Mouse (Mus musculus) intestine, postnatal 0 days (tissue): Measurements from ENCODE around the gene Fam171a1. TPM values are rescaled to one million over a fixed set of nuclear protein-coding genes. Genes with fewer than 3 reads are reported as not detected.
"Not testable (repeated sequence)": the region's sequence is repeated elsewhere in the genome, so short reads cannot be mapped to it uniquely, and the experiment has no call there.

Experiments used
- ATAC-seq: fragments of 200-750 bp; cut with Nextera tagmentation; 2 replicates; pipeline ENCODE4 v1.8.0; 2017; ENCODE audit warnings: mild to moderate bottlenecking, moderate TSS enrichment, moderate library complexity
- H3K27ac ChIP-seq: fragments of 300-500 bp; sonication (generic); 2 replicates; pipeline ENCODE4 v1.5.1; 2014; ENCODE audit warnings: mild to moderate bottlenecking, low read depth, low read length, moderate library complexity
- H3K27me3 ChIP-seq: fragments of 300-500 bp; sonication (generic); replicated peaks from 2 replicates; pipeline ENCODE4 v1.6.1; 2014; ENCODE audit warnings: low read length, mixed read lengths; ENCODE audit not compliant: control insufficient read depth, insufficient read depth
- H3K36me3 ChIP-seq: fragments of 300-500 bp; sonication (generic); 2 replicates; pipeline ENCODE4 v1.6.1; 2014; ENCODE audit warnings: mild to moderate bottlenecking, moderate library complexity; ENCODE audit not compliant: control insufficient read depth, insufficient read depth
- H3K4me1 ChIP-seq: fragments of 300-500 bp; sonication (generic); replicated peaks from 2 replicates; pipeline ENCODE4 v1.6.1; 2014; ENCODE audit warnings: antibody characterized with exemption, low read length, mixed read lengths; ENCODE audit not compliant: control insufficient read depth, insufficient read depth
- H3K4me2 ChIP-seq: fragments of 300-500 bp; sonication (generic); replicated peaks from 2 replicates; pipeline ENCODE4 v1.6.1; 2014; ENCODE audit warnings: low read depth, mild to moderate bottlenecking, moderate library complexity
- H3K4me3 ChIP-seq: fragments of 300-500 bp; sonication (generic); 2 replicates; pipeline ENCODE4 v1.5.1; 2014; ENCODE audit warnings: low read depth, low read length
- H3K9ac ChIP-seq: fragments of 300-500 bp; sonication (generic); 2 replicates; pipeline ENCODE4 v1.6.1; 2014; ENCODE audit warnings: mild to moderate bottlenecking, low read depth, low read length
- H3K9me3 ChIP-seq: fragments of 300-500 bp; sonication (generic); 2 replicates; pipeline ENCODE4 v1.6.1; 2016; ENCODE audit warnings: mixed run types; ENCODE audit not compliant: control insufficient read depth
- CTCF ChIP-seq: sonication (generic); IDR thresholded peaks from 2 replicates; pipeline ENCODE4 v1.5.1; 2016; ENCODE audit warnings: low read depth, mild to moderate bottlenecking, control low read depth, antibody characterized with exemption, moderate library complexity
- WGBS: fragments of 180-500 bp; shearing (Covaris S2); extraction: QIAGEN DNeasy Blood & Tissue Kit; methylation state at CpG from one replicate; pipeline ENCODE4 v1.1.7; 2014; 5-methylcytosine and 5-hydroxymethylcytosine counted together
- polyA plus RNA-seq: library from polyadenylated mRNA; unstranded; fragments of >200 nt; fragmentation: Nextera tagmentation; extraction: Ambion mirVana; gene quantifications from 2 replicates; pipeline ENCODE4 v1.2.1, GENCODE M21; 2015

Gene Fam171a1
- polyA plus RNA-seq, 1 experiment from 2014 or later = 8.6 TPM

DNA sequence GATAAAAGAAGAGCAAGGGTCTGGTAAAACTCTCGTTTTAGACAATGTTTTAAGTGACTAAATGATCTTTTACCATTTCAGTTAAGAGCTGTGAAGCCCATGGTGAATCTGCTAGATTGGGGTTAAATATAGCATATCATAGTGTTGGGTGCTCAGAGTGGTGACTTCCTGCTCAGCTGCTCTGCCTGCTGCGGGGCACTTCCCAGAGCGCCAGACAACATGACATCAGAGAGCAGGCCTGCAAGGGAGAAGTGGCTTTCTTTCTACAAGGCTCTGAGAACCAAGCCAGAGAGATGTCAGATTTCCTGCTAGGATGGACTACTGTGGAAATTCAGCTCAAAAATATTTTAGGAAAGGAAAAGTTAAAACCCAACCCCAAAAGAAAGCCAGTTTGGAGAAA lies 57.8 kb downstream of the Fam171a1 start:
- Histone ChIP-seq H3K27ac (no peak overlapping the region), H3K36me3 (no peaks in the 10 kb centered on the region), H3K4me1 (peaks cover 5% of the 10 kb centered on the region; the same call in 1 of the 2 replicates), H3K9me3 (no peaks in the 10 kb centered on the region), H3K9ac (no peak overlapping the region), H3K4me3 (no peak overlapping the region), H3K4me2 (no peak overlapping the region), H3K27me3 (no peaks in the 10 kb centered on the region)
- ATAC-seq = no peak
- 29% methylated on average over 3 of the region's 3 CpGs for WGBS
- TF ChIP-seq CTCF = no peak

DNA sequence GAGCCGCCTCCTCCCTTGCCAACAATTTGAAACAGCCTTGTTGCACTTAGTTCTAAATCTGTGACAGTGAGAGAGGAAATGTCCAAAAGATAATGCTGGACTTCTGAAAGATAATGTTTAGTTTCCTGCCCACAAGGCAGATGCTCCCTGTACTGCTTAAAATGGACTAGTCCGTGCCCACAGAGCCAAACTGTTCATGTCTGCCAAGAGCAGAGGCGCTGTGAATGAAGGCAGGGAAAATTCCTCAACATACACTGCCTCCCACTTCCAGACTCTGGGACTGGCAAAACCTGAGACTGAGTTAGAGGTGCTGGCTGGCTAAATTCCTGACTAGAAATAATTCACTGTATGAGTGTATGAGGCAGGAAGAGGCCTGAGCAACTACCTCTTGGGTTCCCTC lies 58.6 kb downstream of the Fam171a1 start:
- Histone ChIP-seq H3K9me3 (no peaks in the 10 kb centered on the region), H3K4me1 (peaks cover 5% of the 10 kb centered on the region; the same call in 1 of the 2 replicates), H3K27me3 (no peaks in the 10 kb centered on the region), H3K27ac (no peak overlapping the region), H3K4me2 (no peak overlapping the region), H3K36me3 (no peaks in the 10 kb centered on the region), H3K9ac (no peak overlapping the region), H3K4me3 (no peak overlapping the region)
- 69% methylated on average over 3 of the region's 3 CpGs for WGBS
- TF ChIP-seq CTCF = no peak
- no peak for ATAC-seq

DNA sequence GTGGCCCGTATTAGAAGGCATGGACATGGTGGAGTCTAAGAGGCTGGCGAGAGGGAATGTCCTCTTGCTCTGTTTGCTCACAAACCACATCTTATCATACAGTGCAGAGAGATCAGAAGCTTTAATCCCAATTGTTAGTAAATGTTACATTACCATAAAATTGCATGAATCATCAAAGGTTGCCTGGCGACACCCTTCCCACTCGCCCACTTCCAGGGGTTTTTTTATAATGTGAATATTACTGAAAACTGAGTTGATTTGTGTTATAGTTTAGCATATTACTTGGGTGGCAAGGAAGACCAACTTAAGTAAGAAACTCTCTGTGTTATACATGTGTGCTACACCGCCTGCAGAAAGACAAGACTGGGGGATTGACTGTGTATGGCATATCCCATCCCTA lies 60.9 kb downstream of the Fam171a1 start:
- Histone ChIP-seq H3K36me3 (peaks cover 9% of the 10 kb centered on the region), H3K27ac (no peak overlapping the region), H3K9me3 (no peaks in the 10 kb centered on the region), H3K9ac (no peak overlapping the region), H3K4me3 (no peak overlapping the region), H3K4me1 (peaks cover 5% of the 10 kb centered on the region; the same call in 1 of the 2 replicates), H3K4me2 (no peak overlapping the region), H3K27me3 (no peaks in the 10 kb centered on the region)
- 76% methylated on average over 5 of the region's 5 CpGs for WGBS
- TF ChIP-seq CTCF = no peak
- no peak for ATAC-seq

- not testable (repeated sequence) for H3K4me2 ChIP-seq, ATAC-seq, H3K4me1 ChIP-seq, H3K27me3 ChIP-seq, H3K4me3 ChIP-seq, H3K27ac ChIP-seq, H3K9me3 ChIP-seq, H3K36me3 ChIP-seq, H3K9ac ChIP-seq
- 93% methylated on average over 4 of the region's 4 CpGs for WGBS
- peak; percentile 65 for TF ChIP-seq CTCF
Observed at GRCm38 (mm10) chr2:3175988-3176387, 62.0 kb downstream of the Fam171a1 start.

DNA sequence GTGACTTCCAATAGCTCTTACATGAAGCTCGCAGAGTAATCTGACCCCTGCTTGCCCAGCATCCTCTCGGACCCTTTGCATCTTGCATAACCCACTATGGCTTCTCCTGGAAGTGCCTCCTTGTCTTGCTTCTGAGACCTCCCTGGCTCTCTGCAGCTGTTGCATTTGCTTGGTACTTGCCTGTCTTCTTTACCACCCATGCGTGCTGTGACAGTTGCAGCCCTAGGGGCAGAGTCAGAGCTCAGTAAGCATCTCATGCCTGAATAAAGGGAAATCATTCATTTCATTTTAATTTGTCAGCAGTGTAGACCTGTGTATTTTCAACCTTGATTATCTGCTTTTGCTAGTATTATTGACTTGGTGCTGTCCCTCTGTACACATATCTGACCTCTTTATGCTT lies 62.7 kb downstream of the Fam171a1 start:
- H3K4me2 ChIP-seq = no peak overlapping the region
- no peaks in the 10 kb centered on the region for H3K27me3 ChIP-seq
- TF ChIP-seq CTCF = no peak
- WGBS = 92% methylated on average over 3 of the region's 3 CpGs
- no peak overlapping the region for H3K27ac ChIP-seq
- peaks cover 9% of the 10 kb centered on the region for H3K36me3 ChIP-seq
- no peak for ATAC-seq
- H3K9me3 ChIP-seq = no peaks in the 10 kb centered on the region
- H3K9ac ChIP-seq = no peak overlapping the region
- peaks cover 2% of the 10 kb centered on the region; the same call in 1 of the 2 replicates for H3K4me1 ChIP-seq
- H3K4me3 ChIP-seq = no peak overlapping the region

DNA sequence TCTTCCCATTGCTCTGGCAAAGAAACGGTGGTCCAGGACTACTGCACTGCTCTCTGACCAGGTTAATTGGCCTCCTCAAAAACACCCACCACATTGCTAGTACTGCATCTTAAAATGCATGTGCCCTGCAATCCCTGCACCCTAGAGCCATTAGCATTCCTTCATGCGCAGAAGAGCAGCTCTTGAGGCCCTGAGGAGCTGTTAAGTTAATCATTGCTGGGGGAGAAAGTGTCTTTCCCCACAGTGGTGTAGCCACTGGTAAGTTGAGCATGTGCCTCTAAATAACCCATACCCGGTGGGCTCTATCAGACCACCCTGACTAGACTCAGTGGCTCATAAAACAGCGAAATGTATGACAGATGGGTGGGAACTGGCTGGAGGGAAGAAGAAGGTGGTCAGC lies 66.5 kb downstream of the Fam171a1 start:
- WGBS = 48% methylated on average over 4 of the region's 4 CpGs
- Histone ChIP-seq H3K27ac (no peak overlapping the region), H3K27me3 (no peaks in the 10 kb centered on the region), H3K9ac (no peak overlapping the region), H3K9me3 (no peaks in the 10 kb centered on the region), H3K4me2 (no peak overlapping the region), H3K36me3 (peaks cover 9% of the 10 kb centered on the region), H3K4me1 (no peaks in the 10 kb centered on the region), H3K4me3 (no peak overlapping the region)
- no peak for TF ChIP-seq CTCF
- ATAC-seq = no peak

- H3K4me1 ChIP-seq = no peaks in the 10 kb centered on the region
- H3K9ac ChIP-seq = no peak overlapping the region
- no peaks in the 10 kb centered on the region for H3K27me3 ChIP-seq
- 89% methylated on average over 5 of the region's 5 CpGs for WGBS
- ATAC-seq = no peak
- no peak overlapping the region for H3K4me3 ChIP-seq
- no peaks in the 10 kb centered on the region for H3K9me3 ChIP-seq
- no peak for TF ChIP-seq CTCF
- H3K27ac ChIP-seq = no peak overlapping the region
- H3K4me2 ChIP-seq = no peak overlapping the region
- H3K36me3 ChIP-seq = peaks cover 6% of the 10 kb centered on the region
Observed at GRCm38 (mm10) chr2:3183656-3184055, 69.6 kb downstream of the Fam171a1 start.
